In the genomic region with DNA sequence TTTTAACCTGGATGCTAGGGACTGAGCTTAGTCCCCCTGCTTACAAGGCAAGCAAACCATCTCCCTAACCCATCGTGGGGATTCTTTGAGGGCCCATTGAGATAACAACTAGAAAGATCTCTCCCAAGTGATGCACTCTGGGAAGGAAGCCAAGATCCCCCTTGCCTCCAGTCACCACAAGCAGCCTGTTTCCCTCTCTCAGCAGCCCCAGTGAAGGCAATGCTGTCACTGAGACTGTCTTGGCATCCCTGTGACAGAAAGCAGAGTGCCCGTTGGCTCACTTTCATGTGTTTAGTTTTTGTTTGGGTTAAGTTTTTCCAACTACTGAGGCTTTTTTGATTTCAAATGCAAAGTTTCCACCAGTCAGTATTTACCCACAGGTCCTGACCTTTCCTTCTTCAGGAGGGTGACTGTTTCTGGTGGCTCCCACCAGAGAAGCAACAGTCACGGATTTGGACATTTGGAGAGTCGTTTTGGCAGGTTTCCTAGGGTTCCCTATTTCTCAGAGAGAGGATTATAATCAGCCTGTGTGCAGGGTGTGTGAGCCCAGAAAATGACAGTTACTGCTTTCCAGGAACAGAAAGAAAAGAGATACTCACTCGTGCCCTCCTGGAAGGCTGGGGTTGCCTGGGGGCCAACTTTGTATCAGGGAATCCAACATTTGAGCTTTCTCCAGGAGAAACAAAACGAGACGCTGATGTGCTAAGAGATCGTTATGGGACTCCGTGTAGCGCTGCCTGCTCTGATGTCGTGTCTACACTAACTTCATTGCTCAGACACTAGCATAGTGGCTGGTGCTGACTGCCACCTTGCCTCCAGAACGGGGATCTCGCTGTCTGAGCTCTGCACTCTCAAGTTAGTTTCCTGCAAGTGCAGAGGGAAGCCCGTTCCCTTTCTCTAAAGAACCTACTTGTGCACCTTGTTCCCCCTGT, we compare ENCODE assay signal across 12 mouse cellular contexts. TPM values are rescaled to one million over a fixed set of nuclear protein-coding genes. Genes with fewer than 3 reads are reported as not detected.
DNase-seq lines count a peak whose midpoint lies in the region; ATAC-seq lines count a peak whose summit lies in the region.
"Had no signal": no experiment of that assay in that cellular context is flagged by ENCODE, and none has a peak within 500 bp of the region (broad histone marks: within the 10 kb centered on the region; RNA-seq: fewer than 3 reads in every experiment).

No protein-coding gene starts in this region.

- no peak overlapping the region; the same call in 1 of the 2 replicates for H3K27ac ChIP-seq in forebrain, embryonic 13.5 days
- no peak overlapping the region for H3K27ac ChIP-seq in forebrain, embryonic 12.5 days
- no peak overlapping the region for H3K27ac ChIP-seq in hindbrain, embryonic 16.5 days (ENCODE audit: low read depth, low read length)
- H3K27ac ChIP-seq in hindbrain, embryonic 11.5 days (ENCODE audit: low read depth, low read length) = no peak overlapping the region
- 0 out of 2 replicates have a peak overlapping the region, but pooled peaks have one; percentile 13 for H3K27ac ChIP-seq in neural tube, embryonic 15.5 days (replicated peaks)
- no peak overlapping the region for H3K27ac ChIP-seq in stomach, embryonic 16.5 days (ENCODE audit: low read length)
- H3K27ac ChIP-seq: left cerebral cortex, adult 2 months had no signal

- ATAC-seq in forebrain, embryonic 13.5 days = peak; percentile 81; the same call in 1 of the 2 replicates
- no peak for ATAC-seq in forebrain, embryonic 12.5 days (ENCODE audit: low FRiP score)
- peak; percentile 91 for ATAC-seq in hindbrain, embryonic 16.5 days
- no peak for ATAC-seq in hindbrain, embryonic 11.5 days (ENCODE audit: low FRiP score)
- no peak; the same call in 1 of the 2 replicates for ATAC-seq in neural tube, embryonic 15.5 days (ENCODE audit: low FRiP score)
- peak; percentile 58; the same call in 1 of the 2 replicates for ATAC-seq in stomach, embryonic 16.5 days (ENCODE audit: insufficient read depth, low FRiP score)

- no peaks in the 10 kb centered on the region for H3K27me3 ChIP-seq in forebrain, embryonic 13.5 days
- H3K27me3 ChIP-seq in forebrain, embryonic 12.5 days = no peaks in the 10 kb centered on the region
- H3K27me3 ChIP-seq in hindbrain, embryonic 16.5 days (replicated peaks; ENCODE audit: control insufficient read depth, insufficient read depth, low read length) = no peaks in the 10 kb centered on the region
- H3K27me3 ChIP-seq in hindbrain, embryonic 11.5 days (ENCODE audit: control insufficient read depth, insufficient read depth, low read length) = no peaks in the 10 kb centered on the region
- H3K27me3 ChIP-seq in neural tube, embryonic 15.5 days (replicated peaks) = no peaks in the 10 kb centered on the region
- no peaks in the 10 kb centered on the region for H3K27me3 ChIP-seq in stomach, embryonic 16.5 days (ENCODE audit: control insufficient read depth, insufficient read depth, low read length)

- H3K9me3 ChIP-seq in forebrain, embryonic 13.5 days (replicated peaks) = no peaks in the 10 kb centered on the region
- no peaks in the 10 kb centered on the region for H3K9me3 ChIP-seq in forebrain, embryonic 12.5 days
- H3K9me3 ChIP-seq in hindbrain, embryonic 16.5 days (ENCODE audit: control insufficient read depth, low read length) = no peaks in the 10 kb centered on the region
- H3K9me3 ChIP-seq in hindbrain, embryonic 11.5 days (ENCODE audit: control insufficient read depth, low read length) = no peaks in the 10 kb centered on the region
- H3K9me3 ChIP-seq in neural tube, embryonic 15.5 days (replicated peaks) = no peaks in the 10 kb centered on the region
- no peaks in the 10 kb centered on the region for H3K9me3 ChIP-seq in stomach, embryonic 16.5 days (replicated peaks; ENCODE audit: control insufficient read depth, low read length)

- no peak for DNase-seq in hindbrain, embryonic 11.5 days (ENCODE audit: low spot score)
- DNase-seq in neural tube, embryonic 10.5 days (ENCODE audit: extremely low spot score, low spot score) = no peak
- no peak for DNase-seq in ovary, adult 18-20 months (ENCODE audit: low spot score)
- DNase-seq: adrenal gland, postnatal 36 days; B cell, adult 2 months had no signal

- H3K4me1 ChIP-seq in forebrain, embryonic 13.5 days = peaks cover 8% of the 10 kb centered on the region
- no peaks in the 10 kb centered on the region for H3K4me1 ChIP-seq in forebrain, embryonic 12.5 days
- H3K4me1 ChIP-seq in hindbrain, embryonic 16.5 days (ENCODE audit: control insufficient read depth, insufficient read depth, low read depth, low read length) = peaks cover 2% of the 10 kb centered on the region; the same call in 1 of the 2 replicates
- no peaks in the 10 kb centered on the region for H3K4me1 ChIP-seq in hindbrain, embryonic 11.5 days (replicated peaks; ENCODE audit: control insufficient read depth, insufficient read depth, low read length)
- H3K4me1 ChIP-seq in neural tube, embryonic 15.5 days = 0 out of 2 replicates have a peak, but pooled peaks cover 11% of the 10 kb centered on the region
- peaks cover 5% of the 10 kb centered on the region; the same call in 1 of the 2 replicates for H3K4me1 ChIP-seq in stomach, embryonic 16.5 days (ENCODE audit: control insufficient read depth, insufficient read depth, low read length)

- H3K9ac ChIP-seq in forebrain, embryonic 13.5 days = no peak overlapping the region
- no peak overlapping the region for H3K9ac ChIP-seq in forebrain, embryonic 12.5 days
- H3K9ac ChIP-seq in hindbrain, embryonic 16.5 days (ENCODE audit: low read depth, low read length) = no peak overlapping the region
- H3K9ac ChIP-seq in hindbrain, embryonic 11.5 days (ENCODE audit: low read depth, low read length) = no peak overlapping the region
- no peak overlapping the region for H3K9ac ChIP-seq in neural tube, embryonic 15.5 days (replicated peaks)
- H3K9ac ChIP-seq in stomach, embryonic 16.5 days (ENCODE audit: low read length) = no peak overlapping the region

- no peak overlapping the region for H3K4me2 ChIP-seq in forebrain, embryonic 13.5 days
- H3K4me2 ChIP-seq in forebrain, embryonic 12.5 days = no peak overlapping the region
- H3K4me2 ChIP-seq in hindbrain, embryonic 16.5 days (ENCODE audit: low read length) = 0 out of 2 replicates have a peak overlapping the region, but pooled peaks have one; percentile 3
- H3K4me2 ChIP-seq in hindbrain, embryonic 11.5 days (replicated peaks; ENCODE audit: low read depth, low read length) = no peak overlapping the region
- peak overlapping the region; percentile 13; the same call in 1 of the 2 replicates for H3K4me2 ChIP-seq in neural tube, embryonic 15.5 days
- H3K4me2 ChIP-seq in stomach, embryonic 16.5 days (ENCODE audit: low read depth, low read length) = no peak overlapping the region; the same call in 1 of the 2 replicates

- no peak overlapping the region for H3K4me3 ChIP-seq in forebrain, embryonic 13.5 days
- H3K4me3 ChIP-seq in forebrain, embryonic 12.5 days (replicated peaks) = no peak overlapping the region
- no peak overlapping the region for H3K4me3 ChIP-seq in hindbrain, embryonic 16.5 days (ENCODE audit: low read length)
- no peak overlapping the region for H3K4me3 ChIP-seq in hindbrain, embryonic 11.5 days (ENCODE audit: low read depth, low read length)
- no peak overlapping the region for H3K4me3 ChIP-seq in neural tube, embryonic 15.5 days (replicated peaks)
- no peak overlapping the region for H3K4me3 ChIP-seq in stomach, embryonic 16.5 days (replicated peaks; ENCODE audit: low read length)
- H3K4me3 ChIP-seq: left cerebral cortex, adult 2 months; myocyte had no signal

- WGBS in forebrain, embryonic 13.5 days = 55% methylated on average over 14 of the region's 14 CpGs
- WGBS in forebrain, embryonic 12.5 days = 72% methylated on average over 14 of the region's 14 CpGs
- 57% methylated on average over 14 of the region's 14 CpGs for WGBS in hindbrain, embryonic 16.5 days
- 82% methylated on average over 14 of the region's 14 CpGs for WGBS in hindbrain, embryonic 11.5 days
- WGBS in neural tube, embryonic 15.5 days = 62% methylated on average over 14 of the region's 14 CpGs
- 46% methylated on average over 14 of the region's 14 CpGs for WGBS in stomach, embryonic 16.5 days

- no peaks in the 10 kb centered on the region for H3K36me3 ChIP-seq in forebrain, embryonic 13.5 days (ENCODE audit: poor library complexity, severe bottlenecking)
- H3K36me3 ChIP-seq in forebrain, embryonic 12.5 days (replicated peaks) = no peaks in the 10 kb centered on the region
- H3K36me3 ChIP-seq in hindbrain, embryonic 16.5 days (ENCODE audit: control insufficient read depth, insufficient read depth, low read length) = no peaks in the 10 kb centered on the region
- no peaks in the 10 kb centered on the region for H3K36me3 ChIP-seq in hindbrain, embryonic 11.5 days (ENCODE audit: control insufficient read depth, insufficient read depth, low read length)
- H3K36me3 ChIP-seq in neural tube, embryonic 15.5 days = no peaks in the 10 kb centered on the region
- no peaks in the 10 kb centered on the region for H3K36me3 ChIP-seq in stomach, embryonic 16.5 days (ENCODE audit: control insufficient read depth, insufficient read depth, low read length)

RNA-seq across cellular contexts. Expression of gene Zfp618, which starts 23.1 kb away (rescaled TPM):
- polyA plus RNA-seq in forebrain, embryonic 13.5 days (2015; fragmentation: Nextera tagmentation; extraction: Ambion mirVana) = 21.7 and 25.2 TPM in 2 replicates
- polyA plus RNA-seq in forebrain, embryonic 12.5 days (2016; fragmentation: Nextera tagmentation; extraction: Ambion mirVana) = 32.4 and 34.2 TPM in 2 replicates
- 22.9 and 29.6 TPM in 2 replicates for polyA plus RNA-seq in hindbrain, embryonic 16.5 days (2015; fragmentation: Nextera tagmentation; extraction: Ambion mirVana)
- polyA plus RNA-seq in hindbrain, embryonic 11.5 days (2014; fragmentation: Nextera tagmentation; extraction: Ambion mirVana) = 34.9 and 36.7 TPM in 2 replicates
- polyA plus RNA-seq in neural tube, embryonic 15.5 days (2015; fragmentation: Nextera tagmentation; extraction: Ambion mirVana) = 27.6 and 28.1 TPM in 2 replicates
- 23.1 and 24.0 TPM in 2 replicates for polyA plus RNA-seq in stomach, embryonic 16.5 days (2015; fragmentation: Nextera tagmentation; extraction: Ambion mirVana)
- polyA plus RNA-seq: myocyte had no signal

Comparison
In these comparisons a context has a peak if more than half of its experiments do, and no peak if none do; other contexts are left out.
1. ATAC-seq: peak in forebrain, embryonic 13.5 days (single experiment), hindbrain, embryonic 16.5 days (single experiment) and stomach, embryonic 16.5 days (single experiment); none in forebrain, embryonic 12.5 days (single experiment), hindbrain, embryonic 11.5 days (single experiment) and neural tube, embryonic 15.5 days (single experiment).
2. H3K4me2 ChIP-seq: peak in hindbrain, embryonic 16.5 days (single experiment) and neural tube, embryonic 15.5 days (single experiment); none in forebrain, embryonic 13.5 days (single experiment), forebrain, embryonic 12.5 days (single experiment), hindbrain, embryonic 11.5 days (single experiment) and stomach, embryonic 16.5 days (single experiment).